Mouse (Mus musculus) layer of hippocampus, adult 9-10 months (tissue): ENCODE measurements around the gene Stra8.

Source experiments
- DNase-seq: peaks from one replicate; pipeline ENCODE4 v3.0.0; 2022; ENCODE audit warnings: low spot score

Stra8 gene

DNA sequence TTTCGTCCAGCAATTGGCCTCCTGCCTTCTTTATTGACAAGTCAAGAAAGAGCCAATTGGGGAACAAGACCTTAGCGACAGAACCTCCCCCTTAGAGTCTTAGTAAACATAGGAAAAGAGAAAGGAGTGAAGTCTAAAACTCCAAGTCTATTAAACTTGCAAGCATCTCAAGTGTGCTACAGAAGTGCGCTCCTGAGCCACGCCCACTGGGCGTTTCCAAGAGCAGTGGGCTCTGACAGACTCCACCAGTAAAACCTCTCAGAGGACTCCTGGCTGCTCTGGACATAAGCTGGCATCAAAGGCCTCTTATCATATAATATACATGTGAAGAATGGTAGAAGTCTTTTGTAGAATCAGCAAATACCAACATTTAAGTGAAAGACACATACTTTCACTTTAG is 16.5 kb upstream of the Stra8 start:
- no peak for DNase-seq

DNA sequence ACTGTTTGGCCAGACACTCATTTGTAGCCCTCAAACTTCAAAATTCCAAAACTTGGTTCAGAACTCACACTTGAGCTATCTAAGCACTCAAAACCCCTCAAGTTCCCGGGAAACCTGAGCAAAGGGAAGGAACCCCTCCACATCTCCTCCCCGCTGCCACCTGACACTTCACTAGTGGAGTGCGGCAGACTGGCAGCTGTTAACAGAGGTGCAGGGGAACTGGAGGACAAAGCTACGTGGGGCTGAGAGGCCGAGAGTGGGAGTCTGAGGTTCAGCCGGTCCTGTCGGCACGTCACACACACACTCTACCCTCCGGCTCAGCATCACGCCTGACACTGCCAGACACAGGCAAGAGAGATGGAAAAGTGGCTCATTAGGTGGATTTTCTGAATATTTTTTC is 16.1 kb upstream of the Stra8 start:
- no peak for DNase-seq

DNA sequence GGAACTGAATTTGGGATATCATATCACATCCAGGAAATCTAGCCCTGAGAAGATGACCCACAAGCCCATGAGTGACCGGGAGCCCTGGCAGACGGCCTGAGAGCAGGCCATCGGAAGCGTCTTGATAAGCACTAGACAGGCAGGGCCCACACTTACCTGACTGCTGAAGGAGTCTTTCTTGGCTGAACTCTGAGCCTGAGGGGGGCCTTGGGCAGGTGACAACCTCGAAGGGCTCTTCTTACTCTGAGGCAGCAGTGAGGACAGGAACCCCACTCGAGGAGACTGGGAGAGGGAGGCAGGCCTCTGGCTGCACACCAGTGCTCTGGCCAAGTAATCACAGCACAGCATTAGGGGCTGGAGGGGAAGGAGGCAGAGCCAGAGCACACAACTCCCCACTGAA is 15.6 kb upstream of the Stra8 start:
- DNase-seq, result no peak

DNA sequence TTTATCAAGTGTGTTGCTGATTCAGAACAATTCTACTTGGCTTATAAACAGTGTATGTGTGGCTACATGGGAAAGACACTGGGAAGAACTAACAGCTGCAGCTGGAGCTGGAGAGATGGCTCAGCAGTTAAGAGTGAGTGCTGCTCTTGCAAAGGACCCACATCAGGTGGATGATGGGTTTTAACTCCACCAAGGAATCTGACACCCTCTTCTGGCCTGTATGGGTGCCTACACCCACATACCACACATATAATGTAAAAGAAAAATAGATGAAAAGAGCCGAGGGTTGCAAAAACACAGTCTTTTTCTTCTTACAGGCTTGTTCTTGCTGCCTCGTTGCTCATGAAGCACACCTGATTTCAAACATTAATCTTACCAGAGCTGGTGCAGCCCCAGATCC is 13.8 kb upstream of the Stra8 start:
- DNase-seq, result no peak

DNA sequence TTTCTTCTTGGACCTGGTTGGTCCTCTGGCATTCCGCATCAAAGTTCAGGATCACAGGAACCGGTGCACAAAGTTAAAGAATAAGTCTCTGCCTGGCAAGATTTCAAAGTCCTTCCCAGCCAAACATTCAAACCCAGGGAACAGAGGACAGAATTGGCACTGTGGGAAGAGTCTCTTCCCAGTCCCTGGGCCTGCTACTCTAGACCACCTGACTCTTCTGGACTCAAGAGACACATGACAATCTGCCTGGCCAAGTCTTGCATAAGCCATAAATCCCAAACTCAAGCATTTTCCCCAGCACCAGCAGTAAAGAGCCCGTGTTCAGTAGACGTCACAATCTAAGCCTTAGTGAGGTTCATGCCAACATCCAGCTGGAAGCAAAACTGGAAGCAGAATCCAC is 13.3 kb upstream of the Stra8 start:
- no peak for DNase-seq

DNA sequence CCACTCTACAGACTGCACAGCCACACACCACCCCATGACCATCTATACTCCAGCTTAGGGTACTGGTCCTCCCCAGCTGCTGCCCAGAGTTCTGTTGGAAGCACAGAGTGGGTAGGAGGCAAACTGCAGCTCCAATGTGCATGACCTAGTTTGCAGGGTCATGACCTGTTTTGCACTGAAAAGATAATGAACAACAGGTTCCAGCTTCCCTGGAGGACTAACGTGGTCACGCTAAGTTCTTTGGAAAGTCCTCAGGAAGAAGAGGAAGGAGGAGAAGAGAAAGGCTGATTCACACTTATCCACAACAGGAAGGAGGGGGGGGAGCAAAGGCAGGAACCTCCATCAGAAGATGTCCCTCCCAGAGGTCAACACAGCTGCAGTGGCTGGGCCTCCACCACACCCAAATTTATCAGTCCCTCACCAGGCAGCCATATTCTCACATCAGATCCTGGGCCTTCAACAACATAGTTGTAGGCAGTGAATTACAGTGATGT is 12.8 kb upstream of the Stra8 start:
- no peak for DNase-seq

DNA sequence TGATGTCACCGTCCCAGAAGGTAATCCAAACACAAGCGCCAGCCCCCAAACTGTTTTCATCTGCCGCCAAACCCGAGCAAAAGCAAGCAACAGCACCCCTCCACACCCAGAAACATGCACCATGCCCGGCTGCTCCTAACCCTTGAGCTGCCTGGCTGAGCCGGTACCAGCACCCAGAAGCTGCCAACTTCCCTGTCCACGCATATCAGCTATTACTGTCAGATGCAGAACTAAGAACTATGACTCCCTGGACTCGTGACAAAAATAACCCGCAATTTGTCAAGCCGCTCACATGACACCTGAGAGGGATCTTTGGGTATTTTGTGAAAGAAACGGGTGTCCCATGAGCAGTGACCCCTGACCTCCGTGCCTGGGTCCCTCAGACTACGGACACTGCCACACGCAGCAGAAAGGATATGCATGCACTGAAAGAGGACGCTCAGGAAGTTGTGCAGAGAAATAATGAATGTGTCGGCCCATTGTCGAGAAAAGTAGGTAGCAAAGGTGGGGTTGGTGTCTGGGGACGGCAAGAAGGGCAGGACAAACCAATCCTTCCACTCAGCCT is 12.2 kb upstream of the Stra8 start:
- DNase-seq, result no peak

DNA sequence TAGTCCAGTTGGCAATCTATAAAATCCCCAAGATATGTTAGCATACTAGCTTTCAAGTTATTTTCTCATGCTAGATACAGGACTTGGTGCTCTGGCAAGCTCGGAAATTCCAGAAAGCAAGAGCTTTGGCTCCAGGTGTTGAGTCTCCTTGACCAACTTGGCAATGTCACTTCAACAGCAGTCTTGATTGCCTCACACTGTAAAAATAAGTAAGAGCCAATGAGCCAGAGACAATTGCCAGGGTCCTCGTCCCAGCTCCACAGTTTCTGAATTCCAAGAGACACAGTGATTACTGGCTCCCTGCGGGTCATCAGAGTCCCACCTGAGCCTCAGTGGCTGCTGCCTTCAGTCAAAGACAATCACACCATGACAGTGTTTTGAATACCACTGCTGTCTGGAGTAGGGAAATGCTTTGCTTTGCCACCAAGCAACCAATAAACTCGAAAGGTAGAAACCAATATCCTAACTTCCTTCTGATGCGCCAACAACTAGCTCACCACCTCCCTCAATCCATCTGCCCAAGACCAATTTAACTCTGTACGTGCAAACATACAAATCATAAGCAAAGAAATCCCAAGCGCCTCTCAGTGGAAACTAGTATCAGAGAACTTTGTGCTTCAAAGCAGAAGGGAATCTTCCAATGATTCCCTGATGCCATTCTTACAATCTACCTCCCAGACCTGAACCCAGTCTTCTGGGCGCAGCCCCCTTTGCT is 10.2 kb upstream of the Stra8 start:
- no peak for DNase-seq

DNA sequence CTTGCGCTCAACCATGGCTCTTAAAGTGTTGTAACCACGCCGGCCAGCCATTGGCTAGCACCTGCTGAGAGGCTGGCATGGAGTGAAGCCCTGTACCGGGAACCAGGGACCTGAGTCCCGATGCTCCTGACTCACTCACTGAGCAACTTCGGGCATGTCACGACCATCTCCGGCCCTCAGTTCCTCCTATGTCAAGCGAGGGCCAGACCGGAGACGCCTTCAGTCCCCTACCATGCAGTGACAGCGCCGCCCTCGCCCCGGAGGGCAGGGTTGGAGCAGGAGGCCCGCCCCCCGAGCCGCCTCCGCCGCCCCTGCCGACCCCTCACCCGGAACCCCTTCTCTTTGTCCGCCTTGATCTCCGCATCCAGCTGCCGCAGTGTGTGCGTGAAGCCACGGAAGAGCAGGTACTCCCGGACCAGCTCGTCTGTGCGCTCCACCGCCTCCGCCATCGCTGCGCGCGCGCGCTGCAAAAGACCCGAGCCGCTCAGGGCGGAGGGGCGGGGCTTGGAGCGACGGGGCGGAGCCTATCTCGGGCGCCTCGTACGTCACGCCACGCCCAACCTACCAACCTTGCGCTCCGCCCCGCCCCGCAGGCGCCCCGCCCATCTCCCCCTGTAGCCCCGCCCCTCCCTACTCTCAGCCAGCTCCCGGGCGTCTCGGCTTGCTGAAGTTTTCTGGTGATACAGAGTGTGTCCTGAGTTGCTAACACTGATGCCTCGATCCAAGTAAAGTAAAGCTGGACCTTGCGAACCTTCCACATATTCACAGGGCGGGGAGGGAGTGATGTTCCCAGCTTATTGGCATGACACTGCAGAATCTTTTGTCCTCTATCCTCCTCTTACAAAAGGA is 9.4 kb upstream of the Stra8 start, which contains the start of gene Wdr91:
TSS of gene Wdr91 (minus strand) at position 506 of the 849 bp plus-strand sequence.
- peak; percentile 76 for DNase-seq

DNA sequence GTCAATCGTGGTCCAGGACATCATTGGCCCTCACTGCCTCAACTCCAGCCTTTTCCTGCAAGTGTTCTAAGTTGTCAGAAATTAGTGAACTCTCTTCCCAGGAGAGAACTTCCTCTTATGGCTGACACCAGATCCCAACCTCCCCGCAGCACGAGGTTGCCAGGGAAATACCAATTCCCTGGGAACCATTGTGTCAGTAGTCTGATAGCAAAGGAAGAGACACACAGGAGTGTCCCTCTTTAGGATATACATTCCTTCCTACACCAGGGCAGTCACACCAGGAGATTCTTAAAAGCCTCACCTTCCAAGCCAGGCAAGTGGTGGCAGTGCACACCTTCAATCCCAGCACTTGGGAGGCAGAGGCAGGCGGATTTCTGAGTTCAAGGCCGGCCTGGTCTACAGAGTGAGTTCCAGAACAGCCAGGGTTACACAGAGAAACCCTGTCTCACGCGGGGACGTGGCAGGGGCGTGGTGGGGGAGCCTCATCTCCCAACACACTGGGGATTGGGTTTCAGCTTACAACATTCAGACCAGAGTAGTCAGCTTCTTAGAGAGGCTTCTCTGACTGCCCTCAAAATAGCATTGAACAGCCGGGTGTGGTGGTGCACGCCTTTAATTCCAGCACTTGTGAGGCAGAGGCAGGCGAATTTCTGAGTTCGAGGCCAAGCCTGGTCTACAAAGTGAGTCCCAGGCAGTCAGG is 6.5 kb upstream of the Stra8 start:
- DNase-seq, result no peak

DNA sequence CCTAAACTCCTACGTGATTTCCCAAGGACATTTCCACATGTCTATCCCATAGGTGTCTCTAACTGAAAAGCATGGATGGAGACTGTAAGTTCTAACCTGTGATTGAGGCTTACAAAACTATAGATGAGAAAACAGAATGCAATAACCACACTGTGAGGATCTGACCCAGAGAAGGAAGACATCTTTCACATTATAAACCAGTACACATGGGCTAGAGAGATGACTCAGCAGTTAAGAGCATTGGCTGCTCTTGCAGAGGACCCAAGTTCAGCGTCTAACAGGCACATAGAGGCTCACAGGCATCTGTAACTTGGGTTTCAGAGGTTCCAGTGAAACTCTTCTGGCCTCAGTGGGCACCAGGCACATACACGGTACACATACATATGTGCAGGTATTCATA is 5.5 kb upstream of the Stra8 start:
- DNase-seq, result no peak

DNA sequence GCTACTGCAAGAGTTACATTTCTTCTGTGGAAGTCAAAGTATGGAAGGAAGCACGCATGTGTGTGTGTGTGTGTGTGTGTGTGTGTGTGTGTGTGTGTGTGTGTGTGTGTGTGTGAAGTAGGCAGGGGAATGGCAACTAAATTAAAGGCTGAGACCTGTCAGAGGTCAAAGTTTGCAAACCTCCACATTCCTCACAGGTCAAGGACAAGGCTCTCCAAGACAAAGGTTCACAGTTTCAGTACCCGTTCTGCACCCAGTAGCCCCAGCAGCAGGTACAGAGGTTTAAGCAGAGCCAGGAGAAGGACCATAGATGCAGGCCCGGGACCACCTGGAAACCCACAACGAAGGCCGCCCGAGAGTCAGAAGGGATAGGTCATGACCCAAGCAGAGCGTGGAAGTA is 817 bp upstream of the Stra8 start:
- DNase-seq, result no peak

DNA sequence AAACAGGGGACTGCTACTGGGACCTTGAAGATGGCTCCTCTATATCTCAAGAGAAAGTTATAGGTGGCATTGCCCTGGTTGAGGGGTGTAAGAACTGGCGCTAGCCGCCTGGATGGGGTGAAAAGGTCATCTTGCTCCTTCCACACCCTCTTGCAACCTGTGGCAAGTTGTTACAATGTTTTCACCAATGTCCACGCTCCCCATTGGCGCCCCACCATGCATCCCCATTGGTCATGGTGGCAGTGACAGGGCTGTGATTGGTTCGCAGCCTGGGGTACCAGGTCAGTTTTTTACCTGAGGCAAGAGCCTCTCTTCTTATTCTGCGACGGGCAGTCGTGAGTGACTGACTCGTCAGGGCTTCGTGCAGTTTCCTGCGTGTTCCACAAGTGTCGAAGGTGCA is 668 bp downstream of the Stra8 start:
- no peak for DNase-seq

DNA sequence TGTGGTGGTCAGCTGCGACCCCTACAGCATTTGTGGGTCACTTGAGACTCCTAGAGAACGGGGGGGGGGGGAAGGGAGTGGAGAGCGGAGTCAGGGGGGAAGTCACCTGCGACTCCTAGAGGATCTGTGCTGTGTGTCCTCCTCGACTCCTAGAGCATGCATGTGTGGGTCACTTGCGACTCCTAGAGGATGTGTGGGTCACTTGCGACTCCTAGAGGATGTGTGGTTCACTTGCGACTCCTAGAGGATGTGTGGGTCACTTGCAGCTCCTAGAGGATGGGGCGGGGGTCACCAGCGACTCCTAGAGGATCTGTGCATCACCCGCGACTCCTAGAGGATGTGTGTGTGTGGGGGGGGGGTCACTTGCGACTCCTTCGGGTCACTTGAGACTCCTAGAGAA is 2.0 kb downstream of the Stra8 start:
- no peak for DNase-seq

DNA sequence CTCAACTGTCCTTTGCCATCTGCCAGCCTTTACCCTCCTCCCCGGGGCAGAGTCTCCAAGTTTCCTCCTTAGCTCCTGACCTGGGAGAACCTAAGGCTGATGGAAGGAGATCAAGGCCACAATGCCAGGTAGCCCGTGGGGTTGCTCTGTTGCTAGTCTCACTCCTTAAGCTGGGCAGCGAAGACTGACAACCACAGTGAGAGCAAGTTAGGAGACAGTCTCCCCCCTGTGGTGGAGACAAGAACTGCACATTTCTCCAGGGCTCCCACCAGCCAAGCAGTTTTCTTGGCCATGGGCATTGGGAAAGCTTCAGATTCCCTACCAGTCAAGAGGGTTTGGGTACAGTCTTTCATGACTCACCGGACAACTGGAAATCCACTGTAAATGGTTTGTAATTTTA is 7.2 kb downstream of the Stra8 start:
- peak; percentile 61 for DNase-seq

DNA sequence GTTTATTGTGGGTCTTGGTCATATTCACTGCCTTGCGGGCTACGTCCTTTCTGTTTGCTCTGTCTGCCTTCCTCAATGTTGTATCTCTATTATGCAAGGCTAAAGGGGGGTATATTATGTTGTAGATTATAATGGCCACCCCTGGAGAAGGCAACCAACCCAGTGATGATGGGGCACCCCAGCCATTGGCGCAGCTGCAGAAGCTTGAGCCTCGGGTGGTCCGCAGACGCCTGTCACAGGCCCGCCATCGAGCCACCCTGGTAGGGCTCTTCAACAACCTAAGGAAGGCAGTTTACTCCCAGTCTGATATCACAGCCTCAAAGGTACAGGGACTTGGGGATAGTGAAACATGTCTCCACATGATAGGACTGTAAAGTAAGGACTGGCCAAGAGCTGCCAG is 7.6 kb downstream of the Stra8 start:
- DNase-seq, result no peak

DNA sequence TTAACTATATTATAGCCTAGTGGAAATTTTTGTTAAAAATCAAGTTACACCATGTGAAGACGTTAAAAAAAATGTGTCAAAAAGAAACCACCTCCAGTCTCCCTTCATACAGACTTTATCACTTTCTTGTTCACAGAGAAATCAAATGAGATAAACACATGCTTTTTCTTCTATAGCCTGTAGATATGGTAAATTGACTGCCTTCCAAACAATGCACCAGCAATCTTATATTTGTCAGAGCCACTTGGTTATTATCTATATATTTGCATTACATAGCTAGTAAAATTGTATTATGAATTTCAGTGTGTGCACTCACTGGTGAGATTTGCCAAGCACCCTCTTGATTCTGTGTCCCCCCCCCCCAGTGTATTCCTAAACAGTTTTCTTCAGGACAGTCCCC is 12.7 kb downstream of the Stra8 start:
- no peak for DNase-seq

DNA sequence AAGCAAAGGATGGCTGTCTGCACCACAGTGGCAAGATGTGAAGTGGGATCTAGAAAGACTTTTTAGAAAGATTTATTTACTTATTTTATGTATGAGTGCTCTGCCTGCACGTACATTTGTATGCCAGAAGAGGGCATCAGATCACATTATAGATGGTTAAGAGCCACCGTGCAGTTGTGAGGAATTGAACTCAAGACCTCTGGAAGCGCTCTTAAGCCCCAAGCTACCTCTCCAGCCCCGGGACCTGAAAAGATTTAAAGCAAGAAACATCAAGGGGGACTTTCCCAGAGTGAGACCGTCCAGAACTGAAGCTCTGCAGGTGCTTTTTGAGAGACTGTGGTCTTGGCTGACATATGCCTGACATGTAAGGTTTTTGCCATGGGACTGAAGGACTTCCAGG is 16.8 kb downstream of the Stra8 start:
- no peak for DNase-seq

DNA sequence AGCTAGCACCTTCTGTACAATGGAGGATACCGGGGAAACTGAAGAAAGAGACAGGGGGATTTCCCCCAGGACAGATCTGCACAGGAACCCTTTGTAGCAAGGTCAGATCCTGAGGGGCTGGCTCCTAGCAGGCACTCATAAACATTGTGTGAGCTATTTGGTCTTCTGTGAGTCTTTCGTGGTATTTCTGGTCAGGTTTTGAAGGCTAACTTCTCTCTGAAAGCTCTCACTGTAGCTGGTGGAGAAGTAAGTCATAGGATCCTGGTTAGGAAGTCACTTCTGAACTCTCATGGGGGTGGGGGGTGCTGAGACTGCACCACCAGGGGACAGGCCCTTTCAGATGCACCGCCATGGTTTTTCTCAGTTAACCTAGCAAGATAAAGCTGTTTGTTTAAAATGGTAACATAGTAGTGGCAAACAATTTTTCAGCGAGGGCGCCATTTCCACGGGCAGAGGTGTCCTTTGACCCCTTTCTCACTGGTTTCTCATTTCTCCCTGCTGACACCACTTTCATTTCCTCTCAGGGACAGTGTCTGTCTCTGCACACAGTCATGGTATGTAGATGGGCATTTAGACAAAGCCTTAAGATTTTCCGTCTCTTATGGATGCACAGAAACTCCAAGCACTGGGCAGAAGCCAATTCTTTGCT is 18.4 kb downstream of the Stra8 start:
- DNase-seq, result no peak

DNA sequence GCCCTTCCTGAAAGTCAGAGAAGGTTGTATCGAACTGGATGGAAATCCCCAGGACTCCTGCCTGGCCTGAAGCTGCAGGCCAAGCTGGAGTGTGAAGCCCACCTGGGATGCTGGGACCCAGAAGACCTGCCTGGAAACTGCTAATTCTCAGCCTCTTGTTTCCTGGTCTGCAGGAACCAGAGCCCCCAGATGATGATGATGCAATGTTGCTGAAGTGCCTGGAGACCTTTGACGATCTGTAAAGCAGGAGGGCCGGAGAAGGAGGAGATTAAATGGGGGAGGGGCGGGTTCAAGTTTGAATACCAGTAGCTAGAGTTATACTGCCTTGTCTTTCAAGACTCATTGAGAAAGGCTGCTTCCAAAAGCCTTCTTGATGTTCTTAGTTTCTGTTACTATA is 19.0 kb downstream of the Stra8 start:
- no peak for DNase-seq

DNA sequence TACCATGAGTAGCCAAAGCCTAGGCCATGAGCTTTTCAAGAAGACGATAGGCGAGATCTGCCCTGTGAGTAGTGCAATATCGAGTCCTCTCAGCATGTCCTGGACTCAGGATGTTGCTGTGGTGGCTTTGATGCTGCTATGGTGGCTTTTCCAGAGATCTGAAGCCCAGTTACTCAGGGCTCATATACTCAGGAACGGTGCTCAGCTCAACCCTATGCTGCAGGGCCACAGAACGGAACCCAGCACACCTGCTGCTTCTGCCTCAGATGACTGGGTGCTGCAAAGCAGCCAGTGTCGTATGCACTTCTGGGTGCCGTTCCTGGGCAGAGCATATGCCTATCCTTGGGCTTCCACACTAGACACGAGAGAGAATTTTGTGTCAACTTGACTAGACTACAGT is 19.5 kb downstream of the Stra8 start:
- no peak for DNase-seq

DNA sequence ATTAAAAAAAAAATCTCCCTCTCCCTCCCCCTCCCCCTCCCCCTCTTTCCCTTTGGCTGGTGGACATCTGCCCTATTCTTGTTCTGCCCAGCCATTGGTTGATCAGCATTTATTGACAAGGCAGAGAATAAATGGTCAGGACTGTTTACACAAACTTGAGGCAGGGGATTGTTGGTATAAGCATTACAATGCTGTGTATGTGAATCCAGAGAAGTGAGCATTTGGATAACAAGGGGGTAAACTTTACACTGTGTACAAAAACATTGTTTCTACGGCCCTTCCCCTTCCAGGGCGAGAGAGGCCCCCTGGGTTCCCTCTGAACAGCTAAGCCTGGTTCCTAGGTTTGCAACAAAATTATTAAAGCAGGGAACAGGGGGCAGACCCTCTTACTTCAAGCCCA is 21.5 kb downstream of the Stra8 start:
- no peak for DNase-seq
